Mouse (Mus musculus): ENCODE measurements around the gene Atl3. TPM values are rescaled to one million over a fixed set of nuclear protein-coding genes. Genes with fewer than 3 reads are reported as not detected.

Gene Atl3
- total RNA-seq, 4 experiments from 2014 or later = 24.8 to 27.1 (median 26.2) TPM

DNA sequence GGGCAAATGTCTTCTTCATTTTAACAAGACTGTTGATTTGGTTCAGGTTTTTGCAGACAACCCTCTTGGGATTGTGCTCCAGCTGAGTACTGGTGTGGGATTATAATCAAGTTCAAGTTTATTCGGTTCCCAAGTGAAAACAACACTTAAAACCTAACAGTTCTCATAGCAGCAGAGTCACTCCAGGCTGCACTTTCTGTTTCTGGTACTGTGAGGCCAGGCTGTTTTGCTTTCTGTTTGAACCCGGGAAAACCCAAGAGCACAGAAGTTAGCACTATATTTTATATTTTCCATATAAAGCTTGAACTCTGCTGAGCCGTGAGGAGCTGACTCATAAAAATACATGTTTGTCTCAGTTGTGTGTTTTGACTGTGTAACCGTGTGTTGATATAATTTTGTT, 64.8 kb downstream of the Atl3 start:
- no peak for DNase-seq (ENCODE audit: low spot score in 2 of 2)

GRCm38 (mm10) chr19:7559986-7560385, 66.1 kb downstream of the Atl3 start:
- no peak for DNase-seq (ENCODE audit: low spot score in 2 of 2)

DNA sequence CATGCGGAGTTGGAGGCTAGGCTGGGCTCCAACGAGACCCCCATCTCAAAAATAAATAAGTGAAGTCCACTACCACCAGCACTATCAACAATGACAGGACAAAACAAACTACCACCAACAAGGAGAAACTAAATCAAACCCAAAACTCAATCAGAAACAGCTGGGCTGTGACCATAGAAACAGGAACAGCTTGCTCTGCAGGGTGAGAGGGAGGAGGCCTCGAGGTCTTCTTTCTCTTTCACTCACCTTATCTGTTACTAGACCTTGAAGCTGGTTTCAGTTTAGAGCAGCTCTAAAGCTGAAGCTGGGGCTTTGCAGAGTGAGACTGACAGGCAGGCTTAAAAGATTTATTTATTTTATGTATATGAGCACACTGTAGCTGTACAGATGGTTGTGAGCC, 67.6 kb downstream of the Atl3 start:
- no peak for DNase-seq (ENCODE audit: low spot score in 2 of 2)

DNA sequence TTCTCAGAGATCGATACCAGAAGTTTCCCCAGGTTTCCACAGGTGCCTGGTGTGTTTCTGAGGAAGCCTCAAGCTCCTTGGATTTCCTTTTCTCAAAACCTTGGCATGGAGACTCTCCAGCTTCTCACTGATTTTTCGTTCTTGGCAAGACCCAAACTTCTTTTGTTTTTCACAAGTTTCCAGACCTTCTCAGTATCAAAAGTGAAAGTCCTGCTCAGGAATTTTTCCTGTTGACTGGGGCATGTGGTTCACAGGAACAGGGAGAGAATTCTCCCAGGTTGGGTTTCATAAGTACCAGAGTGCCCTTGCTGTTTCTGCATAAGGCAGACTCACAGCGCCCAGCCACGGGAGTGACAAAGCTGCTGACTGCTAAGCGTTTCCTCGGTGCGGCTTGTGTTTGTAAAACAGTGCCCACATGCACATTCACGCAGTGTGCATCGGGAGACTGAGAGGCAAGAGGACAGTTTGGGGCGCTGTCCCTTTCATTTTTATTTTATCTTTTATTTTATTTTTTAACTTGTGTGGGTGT, 68.8 kb downstream of the Atl3 start:
- no peak for DNase-seq (ENCODE audit: low spot score in 2 of 2)

GRCm38 (mm10) chr19:7563676-7564075, 69.8 kb downstream of the Atl3 start:
- DNase-seq (ENCODE audit: low spot score in 2 of 2) = no peak

GRCm38 (mm10) chr19:7564457-7564856, 70.6 kb downstream of the Atl3 start:
- no peak for DNase-seq (ENCODE audit: low spot score in 2 of 2)

DNA sequence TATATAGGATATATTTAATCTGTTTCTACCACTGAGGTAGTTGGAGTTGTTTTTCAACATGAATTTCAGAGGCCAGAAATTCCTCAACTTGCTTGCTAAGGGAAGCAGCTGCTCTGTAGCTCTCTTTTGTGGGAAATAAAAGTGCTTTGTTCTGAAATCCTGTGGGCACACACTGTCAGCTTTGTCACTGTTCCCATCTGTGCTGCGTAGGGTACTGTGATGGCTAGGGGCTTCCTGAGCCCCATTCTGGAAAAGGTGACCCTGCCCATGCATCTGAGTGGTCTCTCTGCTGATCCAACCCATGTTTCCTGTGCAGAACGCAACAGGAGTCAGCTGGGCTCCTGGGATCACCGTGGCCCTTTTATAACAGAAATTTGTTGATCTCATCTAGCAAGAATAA, 73.0 kb downstream of the Atl3 start:
- peak; percentile 46 to 65 for DNase-seq (ENCODE audit: low spot score in 2 of 2)

DNA sequence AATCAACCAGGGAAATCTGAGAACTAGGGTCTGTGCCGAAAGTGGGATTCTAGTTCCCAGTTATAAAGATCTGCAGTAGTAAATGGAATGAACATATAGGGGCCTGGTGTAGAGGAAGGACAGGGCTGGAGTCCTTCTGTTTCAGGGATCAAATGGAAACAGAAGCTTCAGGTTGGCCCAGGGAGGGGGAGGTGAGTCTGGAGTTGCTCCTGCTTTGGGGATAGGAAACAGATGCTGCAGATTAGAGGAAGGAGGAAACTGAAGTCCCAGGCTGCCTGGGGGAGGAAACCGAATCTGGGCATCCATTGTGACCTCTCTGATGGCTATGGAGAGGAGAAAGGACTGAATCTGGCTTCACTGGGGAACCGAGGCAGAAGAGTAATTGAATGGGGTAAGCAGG, 74.5 kb downstream of the Atl3 start:
- DNase-seq (ENCODE audit: low spot score in 2 of 2) = no peak

GRCm38 (mm10) chr19:7569650-7570049, 75.8 kb downstream of the Atl3 start:
- DNase-seq (ENCODE audit: low spot score in 2 of 2) = no peak

GRCm38 (mm10) chr19:7576180-7576579, 82.3 kb downstream of the Atl3 start:
- no peak for DNase-seq (ENCODE audit: low spot score in 2 of 2)

GRCm38 (mm10) chr19:7577710-7578109, 83.9 kb downstream of the Atl3 start:
- no peak for DNase-seq (ENCODE audit: low spot score in 2 of 2)

- DNase-seq (ENCODE audit: low spot score in 2 of 2) = no peak
Observed at GRCm38 (mm10) chr19:7581042-7581441, 87.2 kb downstream of the Atl3 start.

GRCm38 (mm10) chr19:7583101-7583500, 89.3 kb downstream of the Atl3 start:
- DNase-seq (ENCODE audit: low spot score in 2 of 2) = no peak

GRCm38 (mm10) chr19:7583599-7583998, 89.8 kb downstream of the Atl3 start:
- no peak for DNase-seq (ENCODE audit: low spot score in 2 of 2)

GRCm38 (mm10) chr19:7585279-7585678, 91.4 kb downstream of the Atl3 start:
- DNase-seq (ENCODE audit: low spot score in 2 of 2) = peak in 1 of 2 experiments; percentile 37

DNA sequence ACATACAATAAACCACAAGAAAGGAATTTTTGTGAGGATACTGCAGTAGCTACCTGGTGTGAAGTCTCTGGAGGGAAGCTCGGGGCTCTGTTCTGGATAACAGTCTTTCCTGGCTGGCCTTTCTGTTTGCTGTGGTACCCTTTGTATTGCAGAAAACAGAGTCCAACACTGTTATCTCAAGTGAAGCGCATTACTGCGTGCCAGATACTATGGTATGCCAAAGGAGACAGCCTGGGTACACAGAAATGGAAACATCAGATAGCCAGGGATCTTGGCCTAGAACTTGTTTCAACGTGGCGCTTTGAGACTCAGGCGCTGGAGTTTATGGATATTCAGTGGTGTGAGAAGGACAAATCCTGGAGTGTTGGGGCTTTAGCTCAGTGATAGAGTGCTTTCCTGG, 91.9 kb downstream of the Atl3 start:
- DNase-seq (ENCODE audit: low spot score in 2 of 2) = no peak

Other genes with a start within 250 kb of the Atl3 start
- 10 to 100 TPM; 12.7 to 17.0 (median 14.6) TPM for gene Rcor2, start 226.7 kb upstream of the Atl3 start, total RNA-seq (2022)
- 100 to 1,000 TPM; 101 to 135 (median 120) TPM for gene Mark2, start 152.2 kb upstream of the Atl3 start, total RNA-seq (2022)
- 10 to 100 TPM; 31.8 to 36.3 (median 33.9) TPM for gene Spindoc, start 111.0 kb upstream of the Atl3 start, total RNA-seq (2022)
- 10 to 100 TPM; 37.1 to 44.0 (median 40.6) TPM for gene 2700081O15Rik, start 76.4 kb upstream of the Atl3 start, total RNA-seq (2022)
- gene Rtn3, start 10.8 kb upstream of the Atl3 start, total RNA-seq (2022) = 100 to 1,000 TPM; 723 to 801 (median 747) TPM
- gene Pla2g16, start 63.4 kb downstream of the Atl3 start, total RNA-seq (2022) = 10 to 100 TPM; 40.1 to 48.2 (median 43.3) TPM
- gene Lgals12, start 113.2 kb downstream of the Atl3 start, total RNA-seq (2022) = under 1 TPM; 0.22 to 0.63 (median 0.38) TPM
- under 1 TPM in 1 of 4 experiments, not detected in 3; 0.55 TPM for gene Hrasls5, start 118.5 kb downstream of the Atl3 start, total RNA-seq (2022)
- not detected for gene Slc22a19, start 217.3 kb downstream of the Atl3 start, total RNA-seq (2022)